Mouse (Mus musculus) heart, postnatal 25 days (tissue): ENCODE measurements around the gene Myod1. TPM values are rescaled to one million over a fixed set of nuclear protein-coding genes. Genes with fewer than 3 reads are reported as not detected.

Source experiments
- DNase-seq: peaks from one replicate; pipeline ENCODE4 v3.0.0; 2022; ENCODE audit warnings: low spot score
- intact Hi-C: fragments of 180-260 bp; cut with DNase I; formaldehyde crosslinking; loops from one replicate; pipeline ENCODE4 v1.15.1; 2025
- total RNA-seq, 2 experiments: library from RNA; stranded (reverse); gene quantifications; 2 replicates each; pipeline ENCODE4 v1.2.3; 2021

Gene Myod1
- total RNA-seq, 2 experiments from 2014 or later: not detected

DNA sequence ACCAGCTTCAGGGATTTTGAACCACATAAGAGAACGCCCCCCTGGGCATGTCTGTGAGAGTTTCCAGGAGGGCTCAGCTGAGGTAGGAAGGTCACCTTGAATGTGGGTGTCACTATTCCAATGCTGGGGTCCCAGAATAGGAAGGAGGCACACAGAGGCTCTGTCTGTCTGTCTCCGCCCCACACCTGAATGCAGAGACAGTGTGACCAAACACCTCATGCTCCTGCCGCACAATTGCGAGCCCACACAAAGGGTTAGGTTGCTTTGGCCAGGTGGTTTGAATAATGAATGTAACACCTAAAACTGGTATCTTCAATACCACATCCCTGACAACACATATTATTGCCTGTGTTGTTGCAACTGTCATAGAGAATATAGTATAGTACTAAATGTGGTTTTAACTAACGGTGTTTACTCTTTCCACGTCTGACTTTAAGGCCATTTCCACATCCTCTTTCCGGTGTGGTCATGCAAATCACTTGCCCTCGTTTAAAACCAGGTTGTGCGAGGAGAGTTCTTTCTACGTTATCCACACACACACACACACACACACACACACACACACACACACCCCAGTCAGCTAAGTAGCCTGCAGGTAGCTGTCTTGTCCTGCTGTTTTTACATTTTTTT, 13.3 kb downstream of the Myod1 start:
- DNase-seq: no peak
- intact Hi-C loops: loop anchor here (10.0 kb wide), 1 partner anchor 145 kb away; no protein-coding TSS in a partner anchor

GRCm38 (mm10) chr7:46390226-46390625, 14.0 kb downstream of the Myod1 start:
- no peak for DNase-seq
- intact Hi-C loops: loop anchor here (10.0 kb wide), 1 partner anchor 145 kb away; no protein-coding TSS in a partner anchor

DNA sequence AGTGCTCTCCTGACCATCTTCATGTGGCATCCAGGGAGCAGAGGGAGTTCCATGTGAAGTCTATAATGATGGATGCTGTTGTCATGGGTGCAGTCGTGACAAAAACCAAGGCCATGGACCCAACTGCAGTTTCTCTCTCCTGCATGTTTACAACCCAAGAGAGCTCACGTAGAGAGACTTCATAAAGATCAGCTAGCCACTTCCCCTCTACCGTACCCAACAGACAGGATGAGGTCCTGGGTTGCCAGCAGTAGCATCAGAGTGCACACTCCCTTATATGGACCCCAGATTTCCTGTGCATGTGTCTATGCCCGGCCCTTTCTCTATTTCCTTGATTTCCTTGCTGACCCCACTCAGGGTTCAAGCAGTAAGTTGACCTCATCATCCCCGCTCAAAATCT, 15.4 kb downstream of the Myod1 start:
- no peak for DNase-seq
- intact Hi-C loops: loop anchor here (2.0 to 10.0 kb wide), 2 partner anchors 143 to 177 kb away; no protein-coding TSS in a partner anchor

GRCm38 (mm10) chr7:46393116-46393515, 16.8 kb downstream of the Myod1 start:
- intact Hi-C loops: loop anchor here (2.0 to 10.0 kb wide), 2 partner anchors 142 to 176 kb away; no protein-coding TSS in a partner anchor
- no peak for DNase-seq

- DNase-seq: no peak
- intact Hi-C loops: loop anchor here (1.0 to 10.0 kb wide), 3 partner anchors 141 to 213 kb away; no protein-coding TSS in a partner anchor
These were observed 17.6 kb downstream of the Myod1 start for GRCm38 (mm10) chr7:46393718-46394511.

DNA sequence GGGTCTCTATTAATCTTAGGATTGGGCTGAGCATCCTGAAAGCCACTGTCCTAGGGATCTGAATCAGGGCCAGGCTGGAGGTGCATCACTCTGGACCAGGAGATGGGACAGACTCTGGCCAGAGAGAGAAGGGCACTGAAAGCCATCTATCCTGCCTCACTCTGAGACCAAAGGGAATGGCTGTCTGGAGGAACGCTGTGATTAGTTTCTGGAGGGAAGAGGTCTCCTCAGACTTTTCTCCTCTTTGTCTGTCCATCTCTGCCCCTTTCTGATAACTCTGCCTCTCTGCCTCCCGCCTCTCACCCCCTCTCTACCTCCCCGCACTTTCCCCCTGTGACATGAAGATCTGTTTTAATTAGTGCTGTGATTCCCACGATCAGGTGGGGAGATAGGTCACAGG, 18.7 kb downstream of the Myod1 start:
- intact Hi-C loops: loop anchor here (1.0 to 10.0 kb wide), 2 partner anchors 140 to 212 kb away; no protein-coding TSS in a partner anchor
- DNase-seq: no peak

DNA sequence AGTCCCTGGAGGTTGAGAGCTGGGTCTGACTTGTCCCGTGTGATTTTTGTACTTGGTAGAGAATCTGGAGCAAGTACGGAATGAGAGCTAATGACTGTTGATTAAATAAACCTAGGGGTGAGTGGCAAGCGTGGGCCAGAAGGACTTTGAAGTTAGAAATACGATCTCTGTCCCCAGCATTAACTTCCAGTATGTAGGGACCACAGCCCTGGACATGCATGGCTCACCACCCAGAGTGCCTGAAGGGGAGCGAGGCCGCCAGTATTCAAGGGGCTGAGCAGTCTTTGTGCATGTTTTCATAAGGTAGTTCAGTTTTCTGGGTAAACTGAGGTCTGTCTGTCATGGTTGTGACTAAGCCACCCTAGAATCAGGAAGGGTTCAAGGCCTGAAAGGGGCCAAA, 19.3 kb downstream of the Myod1 start:
- intact Hi-C loops: loop anchor here (10.0 kb wide), 1 partner anchor 139 kb away; no protein-coding TSS in a partner anchor
- DNase-seq: no peak

- DNase-seq: peak; percentile 13
- intact Hi-C loops: loop anchor here (10.0 kb wide), 1 partner anchor 138 kb away; no protein-coding TSS in a partner anchor
These were observed 20.1 kb downstream of the Myod1 start, which contains the start of gene Kcnc1 for GRCm38 (mm10) chr7:46396231-46396927. Kcnc1 (plus strand) TSS chr7:46396497.

DNA sequence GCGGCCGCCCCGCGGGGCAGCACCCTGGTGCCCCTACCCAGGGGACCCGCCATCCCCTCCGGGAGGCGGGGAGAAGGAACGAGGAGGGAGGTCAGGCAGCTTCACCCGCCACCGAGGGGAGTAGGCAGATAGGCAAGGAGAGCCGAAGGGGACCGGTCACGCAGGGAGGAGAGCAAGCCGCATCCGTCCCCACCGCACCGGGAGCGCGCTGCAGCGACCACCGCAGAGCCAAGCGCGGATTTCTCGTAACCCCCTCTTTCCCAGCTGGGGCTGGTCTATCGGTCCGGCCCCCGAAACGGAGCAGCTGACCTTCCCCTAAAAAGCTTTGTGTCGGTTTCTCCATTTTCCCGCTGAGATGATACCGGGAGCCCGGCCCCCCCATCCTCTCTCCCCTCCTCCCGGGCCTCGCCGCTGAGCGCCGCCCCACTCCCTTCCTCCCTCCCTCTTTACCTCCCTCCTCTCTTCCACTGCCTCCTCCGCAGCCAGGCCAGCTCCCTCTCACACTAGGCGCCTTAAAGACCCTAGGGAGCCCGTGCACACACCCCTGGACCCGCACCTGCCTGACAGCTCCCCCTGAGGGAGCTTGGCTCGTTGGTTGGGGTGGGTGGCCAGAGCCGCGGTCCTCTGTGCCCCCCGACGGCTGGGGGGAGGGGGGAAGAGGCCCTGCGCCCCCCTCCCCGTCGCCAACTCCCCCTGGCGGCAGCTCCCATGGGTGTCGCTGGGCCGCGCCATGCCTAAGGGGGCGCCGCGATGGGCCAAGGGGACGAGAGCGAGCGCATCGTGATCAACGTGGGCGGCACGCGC, 20.9 kb downstream of the Myod1 start:
- intact Hi-C loops: loop anchor here (10.0 kb wide), 1 partner anchor 138 kb away; no protein-coding TSS in a partner anchor
- DNase-seq: no peak

DNA sequence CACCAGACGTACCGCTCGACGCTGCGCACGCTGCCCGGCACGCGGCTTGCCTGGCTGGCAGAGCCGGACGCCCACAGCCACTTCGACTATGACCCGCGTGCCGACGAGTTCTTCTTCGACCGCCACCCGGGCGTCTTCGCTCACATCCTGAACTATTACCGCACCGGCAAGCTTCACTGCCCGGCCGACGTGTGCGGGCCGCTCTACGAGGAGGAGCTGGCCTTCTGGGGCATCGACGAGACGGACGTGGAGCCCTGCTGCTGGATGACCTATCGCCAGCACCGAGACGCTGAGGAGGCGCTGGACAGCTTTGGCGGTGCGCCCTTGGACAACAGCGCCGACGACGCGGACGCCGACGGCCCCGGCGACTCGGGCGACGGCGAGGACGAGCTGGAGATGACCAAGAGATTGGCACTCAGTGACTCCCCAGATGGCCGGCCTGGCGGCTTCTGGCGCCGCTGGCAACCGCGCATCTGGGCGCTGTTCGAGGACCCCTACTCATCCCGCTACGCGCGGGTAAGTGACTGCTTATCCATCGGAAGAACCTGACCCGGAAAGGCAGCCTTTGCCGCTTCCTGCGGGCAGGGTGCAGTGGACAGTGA, 21.6 kb downstream of the Myod1 start:
- DNase-seq: no peak
- intact Hi-C loops: loop anchor here (10.0 kb wide), 1 partner anchor 137 kb away; no protein-coding TSS in a partner anchor

DNA sequence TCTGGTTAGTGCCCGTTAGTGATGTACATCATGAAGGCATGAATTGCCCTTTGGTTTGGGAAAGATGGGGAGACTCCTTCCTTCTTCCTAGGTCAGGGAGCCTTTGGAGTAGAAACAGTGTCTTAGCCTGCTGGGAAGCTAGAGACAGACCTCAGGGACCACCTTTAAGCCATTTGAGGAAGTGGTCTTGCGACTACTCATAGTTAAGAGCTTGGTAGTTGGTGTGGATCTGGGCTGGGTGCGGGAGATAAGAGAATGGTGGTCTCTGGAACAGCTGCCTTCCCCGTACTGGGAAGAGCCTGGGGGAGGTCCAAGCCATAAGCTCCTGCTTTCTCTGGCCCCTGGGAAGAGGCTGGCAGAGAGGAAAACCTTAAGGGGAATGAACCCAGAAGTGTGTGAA, 22.3 kb downstream of the Myod1 start:
- DNase-seq: no peak
- intact Hi-C loops: loop anchor here (10.0 kb wide), 1 partner anchor 136 kb away; no protein-coding TSS in a partner anchor

DNA sequence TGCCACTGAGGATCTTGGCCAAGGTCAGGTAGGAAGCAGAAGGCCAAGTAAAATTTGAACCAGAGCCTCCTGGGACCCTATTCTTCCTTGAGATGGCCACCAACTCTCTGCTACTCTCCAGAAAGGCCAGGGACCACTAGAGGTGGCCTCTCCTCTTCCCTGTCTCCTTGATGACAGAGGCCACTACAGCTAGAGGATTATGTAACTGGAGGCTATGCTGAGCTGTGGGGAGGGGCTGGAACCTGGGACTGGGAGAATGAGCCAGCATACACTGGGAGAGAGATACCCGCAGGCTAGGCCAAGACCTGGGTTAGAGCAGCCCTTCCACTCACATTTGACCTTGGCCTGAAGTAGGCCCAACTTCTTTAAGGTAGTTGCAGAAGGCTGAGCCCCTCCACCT, 23.4 kb downstream of the Myod1 start:
- intact Hi-C loops: loop anchor here (10.0 kb wide), 1 partner anchor 135 kb away; no protein-coding TSS in a partner anchor
- DNase-seq: no peak

GRCm38 (mm10) chr7:46400346-46400745, 24.1 kb downstream of the Myod1 start:
- intact Hi-C loops: no loop called here
- DNase-seq: no peak

GRCm38 (mm10) chr7:46401371-46402180, 25.3 kb downstream of the Myod1 start:
- no peak for DNase-seq
- intact Hi-C loops: no loop called here

DNA sequence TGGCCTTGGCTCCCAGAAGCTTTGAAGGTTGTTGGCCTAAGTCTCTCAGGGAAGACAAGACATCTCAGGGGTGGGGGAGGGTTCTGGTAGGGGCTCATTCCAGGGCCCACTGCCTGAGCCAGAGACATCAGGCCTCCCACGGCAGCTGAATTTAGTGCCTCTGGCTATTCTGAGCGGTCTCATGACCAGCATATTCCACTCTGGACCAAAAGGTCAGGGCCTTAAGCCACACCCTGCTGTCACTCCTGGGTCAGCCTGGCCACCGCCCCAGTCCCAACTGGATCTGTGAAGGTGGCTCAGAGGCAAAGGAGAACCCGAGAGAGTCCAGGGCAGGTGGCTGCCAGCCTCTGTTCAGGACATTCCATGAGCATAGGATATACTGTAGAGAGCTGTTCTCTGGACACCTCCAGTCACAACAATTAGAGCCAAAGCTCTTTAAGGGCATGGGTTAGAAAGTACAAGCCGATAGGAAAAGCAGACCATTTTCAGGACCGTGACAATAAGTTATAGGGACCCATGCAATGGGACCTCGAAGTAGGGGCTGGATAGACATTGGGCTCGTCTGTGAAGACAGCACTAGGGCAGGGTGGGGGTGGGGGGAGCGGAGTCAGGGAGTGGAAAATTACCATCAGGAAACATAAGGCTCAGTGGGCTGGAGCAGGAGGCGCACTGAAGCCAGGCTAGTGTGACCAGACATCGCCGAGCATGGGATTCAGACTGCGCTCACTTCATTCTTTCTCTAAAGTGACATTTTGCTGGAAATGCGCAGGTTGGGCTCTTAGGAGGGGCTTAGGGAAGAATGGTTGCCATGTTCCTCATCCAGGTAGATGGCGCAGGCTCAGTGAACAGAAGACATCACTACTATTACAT, 27.6 kb downstream of the Myod1 start:
- DNase-seq: no peak
- intact Hi-C loops: no loop called here

GRCm38 (mm10) chr7:46404756-46405155, 28.5 kb downstream of the Myod1 start:
- intact Hi-C loops: no loop called here
- DNase-seq: no peak

- intact Hi-C loops: no loop called here
- DNase-seq: no peak
These were observed 32.3 kb downstream of the Myod1 start for GRCm38 (mm10) chr7:46408606-46409005.
